Mouse (Mus musculus) gastrocnemius, postnatal 10 days (tissue): ENCODE data around the gene Tpmt. TPM values are rescaled to one million over a fixed set of nuclear protein-coding genes. Genes with fewer than 3 reads are reported as not detected.

Experiments
- DNase-seq: peaks from one replicate; pipeline ENCODE4 v3.0.0; 2021; ENCODE audit warnings: mixed read lengths
- total RNA-seq, 2 experiments: library from RNA; stranded (reverse); gene quantifications; 2 replicates each; pipeline ENCODE4 v1.2.3; 2021

The Tpmt gene
- total RNA-seq, 2 experiments from 2014 or later: 7.3 to 9.0 TPM

- DNase-seq: no peak
Measured at GRCm38 (mm10) chr13:47042024-47042633, 2.4 kb downstream of the Tpmt start.

- DNase-seq: no peak
Measured at GRCm38 (mm10) chr13:47040061-47040460, 4.5 kb downstream of the Tpmt start.

DNA sequence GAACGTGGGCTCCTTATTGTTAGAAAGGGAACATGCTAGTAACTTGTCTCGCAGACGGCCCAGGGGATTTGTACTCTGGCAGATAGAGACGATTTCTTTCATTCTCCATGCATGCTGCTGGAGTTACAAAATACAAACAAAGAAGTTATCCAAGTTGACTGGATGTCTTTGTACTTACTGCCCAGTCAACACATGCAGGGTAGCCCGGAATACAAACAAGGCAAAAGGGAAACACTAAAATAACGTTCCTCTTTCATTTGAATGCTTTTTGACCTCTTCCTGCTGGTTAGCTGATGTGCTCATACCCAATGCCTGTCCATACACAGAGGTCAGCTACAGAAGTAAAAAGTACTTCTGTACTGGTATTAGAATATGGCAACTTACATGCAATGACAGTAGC, 6.6 kb downstream of the Tpmt start:
- no peak for DNase-seq

DNA sequence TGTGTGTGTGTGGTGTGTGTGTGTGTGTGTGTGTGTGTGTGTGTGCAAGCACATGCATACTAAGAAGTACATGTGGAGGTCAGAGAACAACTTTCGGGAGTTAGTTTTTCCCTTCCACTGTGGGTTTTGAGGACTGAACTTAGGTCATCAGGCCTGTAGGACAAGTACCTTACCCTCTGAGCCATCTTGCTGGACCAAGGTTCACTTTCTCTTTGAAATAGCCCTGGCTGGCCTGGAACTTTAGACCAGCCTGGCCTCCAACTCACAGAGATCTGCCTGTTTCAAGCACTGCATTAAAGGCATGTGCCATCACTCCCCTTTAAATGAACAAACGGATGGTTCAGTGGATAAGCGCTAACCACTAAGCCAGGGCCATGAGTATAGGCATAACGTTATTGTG, 10.9 kb downstream of the Tpmt start:
- no peak for DNase-seq

- DNase-seq: no peak
Measured at GRCm38 (mm10) chr13:47030376-47031107, 14.0 kb downstream of the Tpmt start.

DNA sequence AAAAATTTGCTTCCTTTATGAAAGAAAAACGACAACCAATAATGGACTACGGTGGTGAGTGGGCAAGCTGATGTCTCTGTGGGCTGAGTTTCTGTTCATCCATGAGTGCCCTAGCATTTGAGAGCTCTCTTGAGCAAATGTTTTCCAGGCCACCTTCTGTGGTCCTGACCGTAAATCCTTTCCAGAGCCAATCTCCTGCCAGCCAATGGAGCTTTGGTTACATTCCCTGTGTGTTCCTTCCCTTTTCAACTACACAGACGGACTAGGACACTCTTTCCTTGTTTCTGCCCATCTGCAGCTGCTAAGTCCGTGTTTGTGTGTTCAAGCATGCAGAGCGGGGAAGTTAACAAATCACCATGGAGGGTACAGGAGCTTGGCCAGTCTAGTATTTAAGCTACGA, 23.7 kb downstream of the Tpmt start:
- no peak for DNase-seq

GRCm38 (mm10) chr13:47019774-47020173, 24.8 kb downstream of the Tpmt start:
- no peak for DNase-seq

GRCm38 (mm10) chr13:47017259-47017658, 27.3 kb downstream of the Tpmt start:
- DNase-seq: peak; percentile 51

GRCm38 (mm10) chr13:47015195-47015501, 29.4 kb downstream of the Tpmt start:
- no peak for DNase-seq

- DNase-seq: peak; percentile 84
Measured at GRCm38 (mm10) chr13:47014334-47015194, 30.0 kb downstream of the Tpmt start, which contains the start of gene Nhlrc1. Gene Nhlrc1 (minus strand): TSS chr13:47014850.

DNA sequence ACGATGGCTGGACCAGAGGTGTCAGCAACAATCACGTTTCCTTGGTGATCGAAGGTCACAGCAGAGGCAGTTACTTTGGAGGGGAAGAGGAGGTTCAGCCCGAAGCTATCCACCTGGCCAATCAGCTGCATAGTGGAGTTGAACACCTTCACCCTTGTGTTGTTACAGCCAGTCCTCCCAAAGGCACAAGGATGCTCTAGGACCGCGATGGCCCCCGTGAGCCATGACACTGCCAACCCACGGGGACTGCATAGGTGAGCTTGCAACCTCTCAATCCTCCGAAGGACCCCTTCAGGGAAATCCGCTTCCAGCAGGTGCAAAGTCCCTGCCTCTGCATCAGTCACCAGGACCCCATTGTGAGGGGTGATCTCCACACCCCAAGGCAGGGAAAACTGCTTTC, 30.8 kb downstream of the Tpmt start:
- DNase-seq: no peak

DNA sequence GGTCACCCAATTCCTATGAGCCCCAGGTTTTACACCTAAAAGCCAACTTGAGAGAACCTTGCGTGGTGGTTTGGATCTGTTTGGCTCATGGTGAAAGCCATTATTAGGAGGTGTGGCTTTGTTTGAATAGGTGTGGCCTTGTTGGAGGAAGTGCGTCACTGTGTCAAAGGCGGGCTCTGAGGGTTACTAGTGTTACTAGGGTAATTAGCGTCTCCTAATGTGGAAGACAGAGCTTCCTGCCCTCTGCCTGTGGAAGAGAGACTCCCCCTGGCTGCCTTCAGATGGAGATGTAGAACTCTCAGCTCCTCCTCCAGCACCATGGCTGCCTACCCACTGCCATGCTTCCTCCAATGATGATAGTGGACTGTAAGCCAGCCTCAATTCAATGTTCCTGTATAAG, 42.9 kb downstream of the Tpmt start:
- no peak for DNase-seq

DNA sequence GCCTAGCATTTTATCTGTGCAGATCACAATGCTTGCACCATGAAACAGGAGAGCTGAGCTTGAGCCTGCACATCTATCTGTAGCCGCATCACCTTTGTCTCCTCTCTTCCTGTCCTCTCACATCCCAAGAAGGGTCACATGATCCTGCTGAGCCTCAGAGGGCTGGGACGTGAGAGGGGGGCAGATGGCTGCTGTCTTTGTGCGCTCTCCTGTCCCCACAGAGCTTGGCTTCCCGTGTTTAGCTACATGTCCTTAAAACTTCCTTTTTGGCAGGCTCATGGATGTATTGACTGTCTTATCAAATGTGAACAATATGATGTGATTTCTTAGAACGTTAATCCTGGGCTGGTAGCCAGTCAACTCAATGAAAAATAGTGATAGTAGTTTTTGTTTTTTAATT, 45.0 kb downstream of the Tpmt start:
- DNase-seq: no peak

GRCm38 (mm10) chr13:46997355-46997754, 47.2 kb downstream of the Tpmt start:
- no peak for DNase-seq

DNA sequence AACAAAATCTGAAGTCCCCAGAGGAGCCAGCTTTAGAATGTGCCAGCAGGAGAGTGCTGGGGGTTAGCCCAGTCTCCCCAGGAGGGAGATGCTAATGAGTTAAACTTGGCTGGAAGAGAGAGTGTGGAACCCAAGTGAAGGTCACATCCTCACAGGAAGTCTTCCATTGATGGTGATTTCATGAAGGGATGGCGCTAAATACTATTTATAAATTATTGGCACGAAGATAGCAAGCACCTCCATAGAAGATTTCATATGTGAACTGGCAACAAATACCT, 51.3 kb downstream of the Tpmt start:
- no peak for DNase-seq

GRCm38 (mm10) chr13:46992516-46993273, 51.8 kb downstream of the Tpmt start:
- no peak for DNase-seq

DNA sequence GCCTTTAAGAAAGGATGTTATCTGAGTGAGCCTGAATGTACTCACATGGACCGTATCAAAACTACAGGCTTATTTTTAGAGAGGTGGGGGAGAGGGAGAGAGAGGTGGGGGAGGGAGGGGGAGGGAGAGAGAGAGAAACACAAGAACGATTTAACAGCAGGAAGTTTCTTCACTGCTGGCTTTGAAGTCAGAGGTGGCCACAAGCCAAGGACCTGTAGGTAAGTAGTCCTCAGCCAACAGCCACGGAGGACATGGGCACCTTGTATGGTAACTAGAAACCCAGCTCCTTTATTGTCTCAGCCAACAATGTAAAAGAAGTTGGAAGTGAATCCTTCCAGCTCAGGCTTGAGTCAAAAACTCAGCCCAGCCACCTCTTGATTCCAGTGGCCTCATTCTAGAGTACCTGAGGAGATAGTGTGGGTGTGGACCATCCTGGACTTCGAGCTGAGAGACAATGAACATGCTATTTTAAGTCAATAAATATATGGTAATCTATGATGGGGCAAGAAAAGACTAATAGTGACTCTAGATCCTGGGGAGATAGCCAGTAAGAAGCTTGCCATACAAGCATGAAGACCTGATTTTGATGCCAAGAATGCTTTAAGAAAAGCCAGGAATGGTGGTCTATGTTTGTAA, 54.0 kb downstream of the Tpmt start:
- DNase-seq: no peak

GRCm38 (mm10) chr13:46987941-46988340, 56.6 kb downstream of the Tpmt start:
- no peak for DNase-seq

DNA sequence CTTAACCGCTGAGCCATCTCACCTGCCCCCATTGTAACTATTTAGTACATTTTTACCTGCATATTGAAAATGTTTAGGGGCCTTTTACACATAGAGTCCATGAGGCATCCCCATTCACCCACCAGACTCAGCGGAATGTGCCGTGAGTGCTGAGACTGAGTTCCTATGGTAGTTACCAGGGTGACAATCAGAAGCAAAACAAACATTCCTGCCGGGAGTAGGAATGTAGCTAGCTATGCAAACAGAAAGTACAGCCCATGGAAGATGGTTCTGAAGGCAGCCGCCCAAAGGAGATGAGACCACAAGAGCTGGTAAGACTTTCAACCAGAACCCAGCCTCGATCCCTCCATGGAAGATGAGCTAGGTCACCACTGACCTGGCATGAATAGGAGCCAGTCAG, 58.3 kb downstream of the Tpmt start:
- DNase-seq: no peak

DNA sequence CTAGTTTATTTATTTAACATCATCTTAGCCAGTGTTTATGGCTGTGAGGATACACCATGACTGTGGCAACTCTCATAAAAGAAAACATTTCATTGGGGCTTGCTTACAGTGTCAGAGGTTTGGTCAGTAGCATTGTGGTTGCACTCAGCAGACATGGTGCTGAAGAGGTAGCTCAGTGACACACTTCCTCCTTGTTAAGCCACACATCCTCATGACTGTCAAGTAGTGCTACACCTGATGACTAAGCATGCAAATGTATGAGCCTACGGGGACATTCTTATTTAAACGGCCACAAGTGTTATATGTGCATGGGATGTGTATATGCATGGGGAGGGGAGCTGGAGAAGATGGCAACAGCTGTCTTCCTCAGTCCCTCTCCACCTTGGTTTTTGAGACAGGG, 60.7 kb downstream of the Tpmt start:
- DNase-seq: no peak

GRCm38 (mm10) chr13:46979836-46980490, 64.6 kb downstream of the Tpmt start:
- no peak for DNase-seq

- DNase-seq: no peak
Measured at GRCm38 (mm10) chr13:46976532-46976931, 68.0 kb downstream of the Tpmt start.
